Mouse (Mus musculus): ENCODE data around the gene Ifitm2.

The Ifitm2 gene

GRCm38 (mm10) chr7:140942811-140943210 lies 13.0 kb downstream of the Ifitm2 start:
- no peak for DNase-seq (ENCODE audit: low spot score)

DNA sequence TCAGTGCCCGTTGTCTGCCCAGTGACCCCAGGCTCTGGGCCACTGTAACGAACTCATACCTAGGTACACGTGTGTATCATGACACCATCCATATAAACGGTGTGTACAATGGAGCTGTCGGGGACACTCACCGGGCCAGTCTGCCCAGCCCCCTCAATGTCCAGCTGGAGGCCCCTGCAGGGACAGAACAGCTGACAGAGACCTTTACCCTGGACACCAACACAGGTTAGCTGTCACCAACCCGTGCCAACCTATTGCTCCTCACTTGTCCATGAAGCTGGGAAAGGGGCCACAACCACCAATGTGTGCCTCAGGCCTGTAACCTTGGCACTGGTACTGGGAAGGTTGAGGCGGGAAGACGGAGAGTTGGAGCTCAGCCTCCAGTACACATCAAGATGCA lies 13.4 kb downstream of the Ifitm2 start:
- DNase-seq (ENCODE audit: low spot score) = no peak

GRCm38 (mm10) chr7:140941222-140942051 lies 14.3 kb downstream of the Ifitm2 start, which contains the start of gene Pgghg:
Gene Pgghg, plus strand, starts transcription at chr7:140941391.
- peak; percentile 77 for DNase-seq (ENCODE audit: low spot score)

DNA sequence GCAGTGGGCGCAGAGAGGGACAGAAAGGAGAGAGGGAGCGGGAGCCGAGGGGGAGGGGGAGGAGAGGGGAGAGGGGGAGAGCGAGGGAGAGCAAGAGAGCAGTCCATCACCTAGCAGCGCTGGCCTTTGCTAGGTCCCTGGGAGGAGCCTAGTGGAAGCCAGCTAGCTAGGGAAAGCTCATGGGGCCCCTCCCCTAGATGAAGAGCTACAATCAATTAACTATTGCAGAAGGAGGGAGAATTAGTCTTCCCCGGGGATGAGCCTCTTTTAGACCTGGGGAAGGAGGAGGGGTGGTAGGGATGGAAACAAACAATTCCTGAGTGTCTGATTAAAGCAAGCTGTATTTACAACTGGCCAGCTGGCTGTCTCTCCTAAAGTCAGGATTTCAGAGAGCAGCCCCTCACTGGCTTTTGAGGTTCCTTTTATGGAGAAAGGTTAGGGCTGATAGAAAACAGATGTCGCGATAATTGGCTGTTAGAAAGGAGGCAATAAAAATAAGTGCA lies 16.1 kb downstream of the Ifitm2 start:
- no peak for DNase-seq (ENCODE audit: low spot score)

DNA sequence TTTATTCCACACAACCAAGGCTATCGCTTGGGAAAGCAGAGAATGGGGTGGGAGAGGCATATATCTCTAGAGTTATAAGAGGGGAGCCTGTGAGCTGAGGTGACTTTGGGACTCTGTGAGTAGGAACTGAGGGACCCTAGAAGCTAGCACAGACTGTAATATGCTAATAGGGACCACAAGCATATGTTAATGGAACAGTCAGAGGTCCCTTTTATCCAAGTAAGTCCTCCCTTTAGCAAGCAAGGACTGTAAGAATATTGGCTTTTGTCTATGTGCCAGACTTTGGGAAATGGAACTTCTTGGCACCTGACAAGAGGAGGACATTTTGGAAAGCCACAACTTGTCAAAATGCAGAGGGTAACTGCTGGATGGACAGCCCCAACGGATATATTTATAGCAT lies 16.9 kb downstream of the Ifitm2 start:
- DNase-seq (ENCODE audit: low spot score) = no peak

DNA sequence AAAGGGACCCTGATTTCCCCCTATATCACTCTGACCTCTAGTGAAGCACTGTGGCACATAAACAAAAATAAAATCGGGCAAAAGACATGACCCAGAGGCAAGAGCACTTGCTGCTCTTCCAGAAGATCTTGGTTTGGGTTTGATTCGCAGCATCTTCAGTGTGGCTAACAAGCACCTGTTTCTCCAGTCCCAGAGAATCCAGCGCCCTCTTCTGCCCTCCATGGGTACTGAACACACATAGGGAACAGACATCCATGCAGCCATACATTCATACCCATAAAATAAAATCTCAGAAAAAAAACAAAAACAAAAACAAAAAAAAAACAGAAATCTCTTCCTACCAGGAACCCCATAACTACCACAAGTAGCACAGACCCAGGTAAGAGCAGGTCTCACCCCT lies 17.4 kb downstream of the Ifitm2 start:
- no peak for DNase-seq (ENCODE audit: low spot score)

- DNase-seq (ENCODE audit: low spot score) = no peak
Observed at GRCm38 (mm10) chr7:140927181-140927580, 28.6 kb downstream of the Ifitm2 start.

DNA sequence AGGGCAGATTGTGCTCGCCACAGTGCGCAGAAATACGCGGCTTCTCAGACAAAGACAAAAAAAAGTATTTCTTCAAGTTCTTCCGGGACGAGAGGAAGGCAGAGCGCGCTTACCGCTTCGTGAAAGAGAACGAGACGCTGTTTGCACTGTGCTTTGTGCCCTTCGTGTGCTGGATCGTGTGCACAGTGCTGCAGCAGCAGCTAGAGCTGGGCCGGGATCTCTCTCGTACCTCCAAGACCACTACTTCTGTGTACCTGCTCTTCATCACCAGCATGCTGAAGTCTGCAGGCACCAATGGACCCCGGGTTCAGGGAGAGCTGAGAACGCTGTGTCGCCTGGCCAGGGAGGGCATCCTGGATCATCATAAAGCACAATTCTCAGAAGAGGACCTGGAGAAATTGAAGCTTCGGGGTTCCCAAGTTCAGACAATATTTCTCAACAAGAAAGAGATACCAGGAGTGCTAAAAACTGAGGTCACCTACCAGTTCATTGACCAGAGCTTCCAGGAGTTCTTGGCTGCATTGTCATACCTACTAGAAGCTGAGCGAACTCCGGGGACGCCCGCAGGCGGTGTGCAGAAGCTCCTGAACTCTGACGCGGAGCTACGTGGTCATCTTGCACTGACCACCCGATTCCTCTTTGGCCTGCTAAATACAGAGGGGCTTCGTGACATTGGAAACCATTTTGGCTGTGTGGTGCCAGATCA lies 32.6 kb downstream of the Ifitm2 start:
- no peak for DNase-seq (ENCODE audit: low spot score)

DNA sequence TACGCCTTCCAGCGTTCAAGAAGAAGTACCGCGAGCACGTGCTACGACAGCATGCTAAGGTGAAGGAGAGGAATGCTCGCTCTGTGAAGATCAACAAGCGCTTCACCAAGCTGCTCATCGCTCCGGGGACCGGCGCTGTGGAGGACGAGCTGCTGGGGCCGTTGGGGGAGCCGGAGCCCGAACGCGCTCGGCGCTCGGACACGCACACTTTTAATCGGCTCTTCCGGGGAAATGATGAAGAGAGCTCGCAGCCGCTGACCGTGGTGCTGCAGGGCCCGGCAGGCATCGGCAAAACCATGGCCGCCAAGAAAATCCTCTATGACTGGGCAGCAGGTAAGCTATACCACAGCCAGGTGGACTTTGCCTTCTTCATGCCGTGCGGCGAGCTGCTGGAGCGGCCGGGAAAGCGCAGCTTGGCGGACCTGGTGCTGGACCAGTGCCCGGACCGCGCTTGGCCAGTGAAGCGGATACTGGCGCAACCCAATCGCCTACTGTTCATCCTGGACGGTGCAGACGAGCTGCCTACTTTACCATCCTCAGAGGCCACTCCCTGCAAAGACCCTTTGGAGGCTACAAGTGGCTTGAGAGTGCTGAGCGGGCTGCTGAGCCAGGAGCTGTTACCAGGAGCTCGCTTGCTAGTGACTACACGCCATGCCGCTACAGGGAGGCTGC lies 33.3 kb downstream of the Ifitm2 start:
- DNase-seq (ENCODE audit: low spot score) = no peak

DNA sequence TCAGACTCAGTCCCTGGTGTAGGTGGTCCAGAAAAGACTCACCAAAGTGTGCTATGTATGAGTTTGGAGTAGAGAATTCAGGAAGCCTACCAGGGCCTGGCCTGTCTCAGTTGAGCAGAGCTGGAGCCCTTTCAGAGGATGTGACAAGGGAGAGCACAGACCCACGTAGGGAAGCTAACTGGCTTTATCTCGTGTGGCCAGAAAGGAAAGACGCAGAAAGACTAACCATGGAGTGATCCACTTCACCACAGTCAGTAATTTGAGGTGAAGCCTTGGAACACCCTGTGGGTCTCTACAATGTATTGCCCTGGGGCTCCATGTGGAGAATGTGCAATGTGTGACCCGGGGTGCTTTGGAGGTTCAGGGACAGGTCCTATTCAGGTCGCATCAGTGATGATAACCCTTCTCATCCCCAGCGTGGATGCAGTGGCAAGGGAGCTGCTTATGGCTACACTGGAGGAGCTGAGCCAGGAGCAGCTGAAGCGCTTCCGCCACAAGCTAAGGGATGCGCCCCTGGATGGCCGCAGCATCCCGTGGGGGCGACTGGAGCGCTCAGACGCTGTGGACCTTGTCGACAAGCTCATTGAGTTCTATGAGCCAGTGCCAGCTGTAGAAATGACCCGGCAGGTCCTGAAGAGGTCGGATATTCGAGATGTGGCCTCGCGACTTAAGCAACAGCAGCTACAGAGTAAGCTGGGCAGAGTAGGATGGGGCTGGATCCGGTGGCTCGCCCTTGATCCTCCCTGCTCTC lies 34.4 kb downstream of the Ifitm2 start:
- no peak for DNase-seq (ENCODE audit: low spot score)

DNA sequence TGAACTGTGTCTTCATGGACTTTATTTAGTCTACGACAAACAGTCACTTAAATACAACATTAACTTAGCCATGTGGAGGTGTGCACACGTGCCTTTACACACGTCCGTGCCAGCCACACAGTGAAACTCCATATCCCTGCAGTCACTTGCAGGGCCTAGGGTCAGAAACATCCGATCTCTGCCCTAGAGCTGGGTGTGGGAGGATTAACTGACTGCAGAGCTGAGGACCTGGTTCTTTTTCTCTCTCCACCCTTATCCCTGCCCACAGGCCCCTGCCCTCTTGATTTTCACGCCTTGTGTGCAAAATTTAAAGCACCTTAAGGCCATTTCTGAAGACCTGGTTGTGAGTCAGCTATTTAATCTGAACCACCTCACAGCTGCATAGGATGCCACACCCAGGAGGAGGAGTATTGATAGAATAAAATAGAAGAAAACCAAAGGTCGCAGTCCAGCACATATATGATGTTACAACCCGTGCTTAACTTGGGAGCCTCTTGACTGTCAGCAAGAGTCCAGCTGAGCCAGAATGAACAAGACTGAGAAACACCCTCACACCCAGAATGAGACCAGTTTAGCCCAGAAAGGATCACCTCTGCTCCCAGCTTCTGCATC lies 35.3 kb downstream of the Ifitm2 start, which contains the start of gene Nlrp6:
Nlrp6 (plus strand) TSS at position 485 of the 612 bp plus-strand sequence.
- no peak for DNase-seq (ENCODE audit: low spot score)

- no peak for DNase-seq (ENCODE audit: low spot score)
Observed at GRCm38 (mm10) chr7:140919911-140920310, 35.9 kb downstream of the Ifitm2 start.

GRCm38 (mm10) chr7:140914031-140914690 lies 41.6 kb downstream of the Ifitm2 start:
- DNase-seq (ENCODE audit: low spot score) = no peak

GRCm38 (mm10) chr7:140912846-140913482 lies 42.8 kb downstream of the Ifitm2 start:
- no peak for DNase-seq (ENCODE audit: low spot score)

DNA sequence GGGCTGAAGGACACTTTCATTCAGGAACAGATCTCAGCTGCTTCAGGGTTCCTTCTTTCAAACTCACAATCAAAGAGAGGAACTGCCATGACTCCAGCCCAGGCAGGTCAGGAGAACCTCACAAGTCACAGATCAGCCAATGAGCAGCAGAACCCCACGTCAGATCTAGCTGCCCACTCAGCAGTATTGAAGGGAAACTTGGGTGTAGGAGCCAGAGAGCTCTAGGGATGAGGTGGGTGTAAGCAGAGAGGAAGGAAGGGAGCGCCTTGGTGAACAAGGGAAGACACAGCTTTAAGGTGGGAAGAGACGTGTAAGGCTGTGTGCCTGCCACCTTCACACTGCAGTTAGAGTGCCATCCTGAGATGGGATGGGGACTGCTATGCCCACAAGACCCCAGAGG lies 43.5 kb downstream of the Ifitm2 start:
- no peak for DNase-seq (ENCODE audit: low spot score)

DNA sequence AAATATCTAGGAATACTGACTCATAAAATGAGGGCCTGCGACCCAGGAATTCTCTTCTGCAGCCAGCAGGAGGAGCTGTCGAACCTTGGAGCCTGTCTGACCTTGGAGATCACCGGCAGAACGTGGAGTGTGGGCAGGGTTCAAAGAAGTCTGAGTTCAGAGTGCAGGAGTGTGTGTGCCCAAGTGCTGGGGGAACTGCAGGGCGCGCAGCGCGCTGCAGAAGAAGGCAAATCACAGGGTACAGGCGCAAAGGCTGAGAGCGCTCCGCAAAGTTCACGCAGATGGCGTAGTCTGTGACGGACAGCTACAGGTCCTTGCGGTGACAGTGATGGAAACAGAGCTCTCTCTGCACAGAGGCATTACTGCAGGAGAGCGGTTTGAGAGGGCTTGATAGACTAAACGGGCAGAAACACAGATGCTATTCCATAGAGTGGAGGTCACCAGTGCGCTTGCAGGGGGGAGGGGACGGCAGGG lies 47.1 kb downstream of the Ifitm2 start:
- DNase-seq (ENCODE audit: low spot score) = peak; percentile 62

- no peak for DNase-seq (ENCODE audit: low spot score)
Observed at GRCm38 (mm10) chr7:140908181-140908580, 47.6 kb downstream of the Ifitm2 start.

GRCm38 (mm10) chr7:140907697-140908096 lies 48.1 kb downstream of the Ifitm2 start:
- no peak for DNase-seq (ENCODE audit: low spot score)

DNA sequence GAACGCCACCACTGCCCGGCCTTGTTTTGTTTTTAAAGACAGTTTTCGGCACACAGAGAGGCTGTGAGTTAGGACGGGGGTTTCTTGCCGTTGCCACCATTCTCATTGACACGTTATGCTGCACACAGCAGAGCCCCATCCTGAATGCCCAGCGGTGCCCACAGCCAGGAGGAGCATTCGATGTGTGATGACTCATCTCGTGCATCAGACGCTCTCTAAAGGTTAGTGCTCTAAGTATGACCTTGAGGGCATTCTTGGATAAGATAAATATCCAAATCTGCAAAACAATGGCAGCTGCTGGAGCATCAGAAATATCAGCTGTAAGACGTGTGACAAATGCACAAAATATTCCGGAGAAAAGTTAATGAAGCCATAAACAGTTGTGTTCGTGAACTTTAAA lies 48.7 kb downstream of the Ifitm2 start:
- no peak for DNase-seq (ENCODE audit: low spot score)

DNA sequence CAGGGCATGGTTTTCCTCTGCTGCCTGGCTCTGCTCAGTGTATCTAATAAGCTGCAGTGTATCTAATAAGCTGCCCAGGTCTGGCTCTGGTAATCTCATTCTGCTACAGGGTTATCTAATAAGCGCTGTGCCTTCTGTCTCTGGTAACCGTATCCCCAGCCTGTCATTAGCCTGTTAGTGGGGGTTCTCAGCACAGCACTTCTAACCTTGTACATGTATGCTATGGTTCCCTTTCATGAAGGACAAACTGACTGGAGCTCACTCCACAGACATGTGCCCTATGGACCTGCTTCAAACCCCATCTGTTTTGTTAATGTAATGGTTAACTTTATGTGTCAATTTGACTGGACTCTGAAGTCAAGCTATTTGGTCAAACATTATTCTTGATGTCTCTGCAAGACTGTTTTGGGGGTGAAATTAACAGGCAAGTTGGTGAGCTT lies 50.1 kb downstream of the Ifitm2 start:
- no peak for DNase-seq (ENCODE audit: low spot score)

All from T-cell, adult 2 months (primary cell).